Mouse (Mus musculus): ENCODE results near the gene Wdr13. TPM values are rescaled to one million over a fixed set of nuclear protein-coding genes. Genes with fewer than 3 reads are reported as not detected.

The Wdr13 gene
- polyA plus RNA-seq, 2 experiments = 18.7 to 90.6 TPM

GRCm38 (mm10) chrX:8084771-8085259, 47.9 kb downstream of the Wdr13 start:
- Histone ChIP-seq H3K4me3 (replicated peaks; ENCODE audit: low read length) (no peak overlapping the region), H3K4me2 (replicated peaks; ENCODE audit: low read depth, low read length, severe bottlenecking) (no peak overlapping the region), H3K9me3 (ENCODE audit: control insufficient read depth, low read length) (no peaks in the 10 kb centered on the region), H3K27ac (replicated peaks; ENCODE audit: low read depth, low read length) (no peak overlapping the region), H3K9ac (ENCODE audit: low read depth, low read length, severe bottlenecking) (no peak overlapping the region), H3K27me3 (ENCODE audit: control insufficient read depth, insufficient read depth, low read length) (no peaks in the 10 kb centered on the region), H3K4me1 (ENCODE audit: control insufficient read depth, insufficient read depth, low read length) (no peaks in the 10 kb centered on the region), H3K36me3 (ENCODE audit: control insufficient read depth, insufficient read depth, low read length) (no peaks in the 10 kb centered on the region)
- TF ChIP-seq POLR2A (IDR thresholded peaks at IDR 0.05; ENCODE audit: borderline replicate concordance, extremely low read depth, insufficient read depth, insufficient read length) = no peak
- DNase-seq (ENCODE audit: low spot score) (no peak), ATAC-seq (ENCODE audit: low FRiP score, low read depth) (no peak)
- WGBS = 76% methylated on average over 6 of the region's 6 CpGs

- Histone ChIP-seq H3K9ac (ENCODE audit: low read depth, low read length, severe bottlenecking) (peak overlapping the region; percentile 22; the same call in 1 of the 2 replicates), H3K4me2 (replicated peaks; ENCODE audit: low read depth, low read length, severe bottlenecking) (peak overlapping the region; percentile 43), H3K9me3 (ENCODE audit: control insufficient read depth, low read length) (no peaks in the 10 kb centered on the region), H3K36me3 (ENCODE audit: control insufficient read depth, insufficient read depth, low read length) (peaks cover 8% of the 10 kb centered on the region), H3K4me1 (ENCODE audit: control insufficient read depth, insufficient read depth, low read length) (no peaks in the 10 kb centered on the region), H3K27me3 (ENCODE audit: control insufficient read depth, insufficient read depth, low read length) (no peaks in the 10 kb centered on the region), H3K4me3 (replicated peaks; ENCODE audit: low read length) (peak overlapping the region; percentile 35), H3K27ac (replicated peaks; ENCODE audit: low read depth, low read length) (peak overlapping the region; percentile 55; the same call in 1 of the 2 replicates)
- no peak for TF ChIP-seq POLR2A (IDR thresholded peaks at IDR 0.05; ENCODE audit: borderline replicate concordance, extremely low read depth, insufficient read depth, insufficient read length)
- no peak for ATAC-seq (ENCODE audit: low FRiP score, low read depth)
- 29% methylated on average over 3 of the region's 3 CpGs for WGBS
- no peak for DNase-seq (ENCODE audit: low spot score)
Observed at GRCm38 (mm10) chrX:8075104-8075503, 57.6 kb downstream of the Wdr13 start.

- WGBS = 25% methylated on average over 42 of the region's 46 CpGs
- peak; percentile 97 for ATAC-seq (ENCODE audit: low FRiP score, low read depth)
- Histone ChIP-seq H3K27me3 (ENCODE audit: control insufficient read depth, insufficient read depth, low read length) (no peaks in the 10 kb centered on the region), H3K9me3 (ENCODE audit: control insufficient read depth, low read length) (no peaks in the 10 kb centered on the region), H3K27ac (replicated peaks; ENCODE audit: low read depth, low read length) (peak within 1 kb of the TSS; percentile 87), H3K4me3 (replicated peaks; ENCODE audit: low read length) (peak within 1 kb of the TSS; percentile 51), H3K36me3 (ENCODE audit: control insufficient read depth, insufficient read depth, low read length) (peaks cover 8% of the 10 kb centered on the region), H3K4me2 (replicated peaks; ENCODE audit: low read depth, low read length, severe bottlenecking) (peak within 1 kb of the TSS; percentile 48), H3K4me1 (ENCODE audit: control insufficient read depth, insufficient read depth, low read length) (no peaks in the 10 kb centered on the region), H3K9ac (ENCODE audit: low read depth, low read length, severe bottlenecking) (peak within 1 kb of the TSS; percentile 67)
- TF ChIP-seq POLR2A (IDR thresholded peaks at IDR 0.05; ENCODE audit: borderline replicate concordance, extremely low read depth, insufficient read depth, insufficient read length) = no peak
- peak; percentile 96 for DNase-seq (ENCODE audit: low spot score)
Observed at GRCm38 (mm10) chrX:8074430-8075014, 58.2 kb downstream of the Wdr13 start, which contains the start of gene Suv39h1. Gene Suv39h1 (minus strand): TSS chrX:8074760.

- H3K4me2 ChIP-seq (replicated peaks; ENCODE audit: low read depth, low read length, severe bottlenecking) = peak overlapping the region; percentile 48
- peak; percentile 53 for ATAC-seq (ENCODE audit: low FRiP score, low read depth)
Observed at GRCm38 (mm10) chrX:8073881-8074429, 58.7 kb downstream of the Wdr13 start.

More at GRCm38 (mm10) chrX:8073881-8074429, 58.7 kb downstream of the Wdr13 start:
- 29% methylated on average over 45 of the region's 64 CpGs for WGBS
- H3K4me3 ChIP-seq (replicated peaks; ENCODE audit: low read length) = peak overlapping the region; percentile 51
- peaks cover 8% of the 10 kb centered on the region for H3K36me3 ChIP-seq (ENCODE audit: control insufficient read depth, insufficient read depth, low read length)
- H3K27ac ChIP-seq (replicated peaks; ENCODE audit: low read depth, low read length) = peak overlapping the region; percentile 87
- no peaks in the 10 kb centered on the region for H3K27me3 ChIP-seq (ENCODE audit: control insufficient read depth, insufficient read depth, low read length)
- H3K4me1 ChIP-seq (ENCODE audit: control insufficient read depth, insufficient read depth, low read length) = no peaks in the 10 kb centered on the region
- no peaks in the 10 kb centered on the region for H3K9me3 ChIP-seq (ENCODE audit: control insufficient read depth, low read length)
- H3K9ac ChIP-seq (ENCODE audit: low read depth, low read length, severe bottlenecking) = peak overlapping the region; percentile 67
- no peak for TF ChIP-seq POLR2A (IDR thresholded peaks at IDR 0.05; ENCODE audit: borderline replicate concordance, extremely low read depth, insufficient read depth, insufficient read length)
- peak; percentile 7 for DNase-seq (ENCODE audit: low spot score)

Other genes starting within 250 kb of the Wdr13 start
- 74.0 and 119 TPM in 2 replicates for gene Slc35a2, start 248.9 kb downstream of the Wdr13 start, polyA plus RNA-seq (2012; rRNA removed)
- gene Slc35a2, start 248.9 kb downstream of the Wdr13 start, polyA plus RNA-seq (2014; fragmentation: Nextera tagmentation; extraction: Ambion mirVana) = 29.1 and 30.0 TPM in 2 replicates
- 106 and 138 TPM in 2 replicates for gene Pqbp1, start 233.6 kb downstream of the Wdr13 start, polyA plus RNA-seq (2012; rRNA removed)
- gene Pqbp1, start 233.6 kb downstream of the Wdr13 start, polyA plus RNA-seq (2014; fragmentation: Nextera tagmentation; extraction: Ambion mirVana) = 93.0 and 105 TPM in 2 replicates
- 50.1 and 57.8 TPM in 2 replicates for gene Timm17b, start 233.5 kb downstream of the Wdr13 start, polyA plus RNA-seq (2012; rRNA removed)
- gene Timm17b, start 233.5 kb downstream of the Wdr13 start, polyA plus RNA-seq (2014; fragmentation: Nextera tagmentation; extraction: Ambion mirVana) = 187 and 196 TPM in 2 replicates
- gene Gm10491, start 225.1 kb downstream of the Wdr13 start, polyA plus RNA-seq (2012; rRNA removed) = not detected in 2 replicates
- not detected in 2 replicates for gene Gm10491, start 225.1 kb downstream of the Wdr13 start, polyA plus RNA-seq (2014; fragmentation: Nextera tagmentation; extraction: Ambion mirVana)
- not detected in 2 replicates for gene Gm10490, start 223.3 kb downstream of the Wdr13 start, polyA plus RNA-seq (2012; rRNA removed)
- gene Gm10490, start 223.3 kb downstream of the Wdr13 start, polyA plus RNA-seq (2014; fragmentation: Nextera tagmentation; extraction: Ambion mirVana) = not detected in 2 replicates
- gene Pcsk1n, start 213.1 kb downstream of the Wdr13 start, polyA plus RNA-seq (2012; rRNA removed) = 0.93 and 0.95 TPM in 2 replicates
- 0.67 and 1.3 TPM in 2 replicates for gene Pcsk1n, start 213.1 kb downstream of the Wdr13 start, polyA plus RNA-seq (2014; fragmentation: Nextera tagmentation; extraction: Ambion mirVana)
- gene Eras, start 204.3 kb downstream of the Wdr13 start, polyA plus RNA-seq (2012; rRNA removed) = 0.05 and 0.10 TPM in 2 replicates
- gene Eras, start 204.3 kb downstream of the Wdr13 start, polyA plus RNA-seq (2014; fragmentation: Nextera tagmentation; extraction: Ambion mirVana) = not detected in 2 replicates
- gene Hdac6, start 185.0 kb downstream of the Wdr13 start, polyA plus RNA-seq (2012; rRNA removed) = 67.3 and 78.8 TPM in 2 replicates
- 28.1 and 32.3 TPM in 2 replicates for gene Hdac6, start 185.0 kb downstream of the Wdr13 start, polyA plus RNA-seq (2014; fragmentation: Nextera tagmentation; extraction: Ambion mirVana)
- gene Gata1, start 154.8 kb downstream of the Wdr13 start, polyA plus RNA-seq (2012; rRNA removed) = 1.5 and 2.0 TPM in 2 replicates
- 1.3 and 1.6 TPM in 2 replicates for gene Gata1, start 154.8 kb downstream of the Wdr13 start, polyA plus RNA-seq (2014; fragmentation: Nextera tagmentation; extraction: Ambion mirVana)
- gene Glod5, start 114.4 kb downstream of the Wdr13 start, polyA plus RNA-seq (2012; rRNA removed) = 0.10 TPM in 1 of 2 replicates, not detected in the other
- not detected in 2 replicates for gene Glod5, start 114.4 kb downstream of the Wdr13 start, polyA plus RNA-seq (2014; fragmentation: Nextera tagmentation; extraction: Ambion mirVana)
- gene Suv39h1, start 58.1 kb downstream of the Wdr13 start, polyA plus RNA-seq (2012; rRNA removed) = 65.3 and 67.4 TPM in 2 replicates
- 51.9 and 56.1 TPM in 2 replicates for gene Suv39h1, start 58.1 kb downstream of the Wdr13 start, polyA plus RNA-seq (2014; fragmentation: Nextera tagmentation; extraction: Ambion mirVana)
- 2.6 and 3.5 TPM in 2 replicates for gene Was, start 42.4 kb downstream of the Wdr13 start, polyA plus RNA-seq (2012; rRNA removed)
- gene Was, start 42.4 kb downstream of the Wdr13 start, polyA plus RNA-seq (2014; fragmentation: Nextera tagmentation; extraction: Ambion mirVana) = 0.92 and 0.97 TPM in 2 replicates
- 355 and 465 TPM in 2 replicates for gene Rbm3, start 13.0 kb upstream of the Wdr13 start, polyA plus RNA-seq (2012; rRNA removed)
- gene Rbm3, start 13.0 kb upstream of the Wdr13 start, polyA plus RNA-seq (2014; fragmentation: Nextera tagmentation; extraction: Ambion mirVana) = 496 and 541 TPM in 2 replicates
- 19.4 and 25.3 TPM in 2 replicates for gene Tbc1d25, start 43.3 kb upstream of the Wdr13 start, polyA plus RNA-seq (2012; rRNA removed)
- gene Tbc1d25, start 43.3 kb upstream of the Wdr13 start, polyA plus RNA-seq (2014; fragmentation: Nextera tagmentation; extraction: Ambion mirVana) = 12.2 and 16.2 TPM in 2 replicates
- gene Ebp, start 60.6 kb upstream of the Wdr13 start, polyA plus RNA-seq (2012; rRNA removed) = 27.7 and 28.3 TPM in 2 replicates
- gene Ebp, start 60.6 kb upstream of the Wdr13 start, polyA plus RNA-seq (2014; fragmentation: Nextera tagmentation; extraction: Ambion mirVana) = 32.8 and 33.4 TPM in 2 replicates
- 27.0 and 40.4 TPM in 2 replicates for gene Porcn, start 73.6 kb upstream of the Wdr13 start, polyA plus RNA-seq (2012; rRNA removed)
- gene Porcn, start 73.6 kb upstream of the Wdr13 start, polyA plus RNA-seq (2014; fragmentation: Nextera tagmentation; extraction: Ambion mirVana) = 11.6 and 12.7 TPM in 2 replicates
- gene Ftsj1, start 119.5 kb upstream of the Wdr13 start, polyA plus RNA-seq (2012; rRNA removed) = 40.3 and 50.3 TPM in 2 replicates
- gene Ftsj1, start 119.5 kb upstream of the Wdr13 start, polyA plus RNA-seq (2014; fragmentation: Nextera tagmentation; extraction: Ambion mirVana) = 44.7 and 46.7 TPM in 2 replicates
- 0.80 and 1.3 TPM in 2 replicates for gene Slc38a5, start 138.2 kb upstream of the Wdr13 start, polyA plus RNA-seq (2012; rRNA removed)
- gene Slc38a5, start 138.2 kb upstream of the Wdr13 start, polyA plus RNA-seq (2014; fragmentation: Nextera tagmentation; extraction: Ambion mirVana) = 0.51 and 0.67 TPM in 2 replicates
- gene Ssxb10, start 194.5 kb upstream of the Wdr13 start, polyA plus RNA-seq (2012; rRNA removed) = not detected in 2 replicates
- gene Ssxb10, start 194.5 kb upstream of the Wdr13 start, polyA plus RNA-seq (2014; fragmentation: Nextera tagmentation; extraction: Ambion mirVana) = not detected in 2 replicates
- gene Ssxb9, start 234.1 kb upstream of the Wdr13 start, polyA plus RNA-seq (2012; rRNA removed) = not detected in 2 replicates
- not detected in 2 replicates for gene Ssxb9, start 234.1 kb upstream of the Wdr13 start, polyA plus RNA-seq (2014; fragmentation: Nextera tagmentation; extraction: Ambion mirVana)